Mouse (Mus musculus) forebrain, postnatal 0 days (tissue): ENCODE data around the gene Casc3. TPM values are rescaled to one million over a fixed set of nuclear protein-coding genes. Genes with fewer than 3 reads are reported as not detected.

Source experiments
- ATAC-seq: fragments of 200-750 bp; cut with Nextera tagmentation; 2 replicates; pipeline ENCODE4 v1.8.0; 2017; ENCODE audit warnings: mild to moderate bottlenecking, moderate library complexity
- DNase-seq: peaks from one replicate; pipeline ENCODE4 v3.0.0-alpha.2; 2015
- H3K27ac ChIP-seq: fragments of 300-500 bp; sonication (generic); 2 replicates; pipeline ENCODE4 v1.5.1; 2014; ENCODE audit warnings: low read depth, mild to moderate bottlenecking, antibody characterized with exemption, low read length, moderate library complexity, mixed read lengths
- H3K27me3 ChIP-seq: fragments of 300-500 bp; sonication (generic); 2 replicates; pipeline ENCODE4 v1.6.1; 2014; ENCODE audit warnings: mild to moderate bottlenecking, low read length, mixed read lengths; ENCODE audit not compliant: insufficient read depth
- H3K36me3 ChIP-seq: fragments of 300-500 bp; sonication (generic); 2 replicates; pipeline ENCODE4 v1.6.1; 2014; ENCODE audit warnings: mild to moderate bottlenecking, moderate library complexity; ENCODE audit not compliant: insufficient read depth
- H3K4me1 ChIP-seq: fragments of 300-500 bp; sonication (generic); 2 replicates; pipeline ENCODE4 v1.6.1; 2014; ENCODE audit warnings: antibody characterized with exemption; ENCODE audit not compliant: insufficient read depth
- H3K4me2 ChIP-seq: fragments of 300-500 bp; sonication (generic); 2 replicates; pipeline ENCODE4 v1.6.1; 2014; ENCODE audit warnings: low read depth, mild to moderate bottlenecking, moderate library complexity
- H3K4me3 ChIP-seq: fragments of 300-500 bp; sonication (generic); 2 replicates; pipeline ENCODE4 v1.5.1; 2014; ENCODE audit warnings: low read depth, low read length, mixed read lengths
- H3K9ac ChIP-seq: fragments of 300-500 bp; sonication (generic); 2 replicates; pipeline ENCODE4 v1.6.1; 2014; ENCODE audit warnings: mild to moderate bottlenecking
- H3K9me3 ChIP-seq: fragments of 300-500 bp; sonication (generic); 2 replicates; pipeline ENCODE4 v1.6.1; 2016; ENCODE audit warnings: low read length
- CTCF ChIP-seq: sonication (generic); IDR thresholded peaks from 2 replicates; pipeline ENCODE4 v1.5.1; 2016; ENCODE audit warnings: antibody characterized with exemption, control low read depth, low read depth
- WGBS: fragments of 180-500 bp; shearing (Covaris S2); extraction: QIAGEN DNeasy Blood & Tissue Kit; methylation state at CpG from one replicate; pipeline ENCODE4 v1.1.7; 2014; 5-methylcytosine and 5-hydroxymethylcytosine counted together
- polyA plus RNA-seq: library from polyadenylated mRNA; unstranded; fragments of >200 nt; fragmentation: Nextera tagmentation; extraction: Ambion mirVana; gene quantifications from 2 replicates; pipeline ENCODE4 v1.2.1, GENCODE M21; 2015
- total RNA-seq: library from RNA; depleted of rRNA; stranded (reverse); fragments of >200 nt; gene quantifications from 2 replicates; pipeline ENCODE4 v1.2.3, GENCODE M21; 2014

The Casc3 gene
- total and polyA plus RNA-seq, 2 experiments from 2014 or later = 27.2 to 37.4 TPM

DNA sequence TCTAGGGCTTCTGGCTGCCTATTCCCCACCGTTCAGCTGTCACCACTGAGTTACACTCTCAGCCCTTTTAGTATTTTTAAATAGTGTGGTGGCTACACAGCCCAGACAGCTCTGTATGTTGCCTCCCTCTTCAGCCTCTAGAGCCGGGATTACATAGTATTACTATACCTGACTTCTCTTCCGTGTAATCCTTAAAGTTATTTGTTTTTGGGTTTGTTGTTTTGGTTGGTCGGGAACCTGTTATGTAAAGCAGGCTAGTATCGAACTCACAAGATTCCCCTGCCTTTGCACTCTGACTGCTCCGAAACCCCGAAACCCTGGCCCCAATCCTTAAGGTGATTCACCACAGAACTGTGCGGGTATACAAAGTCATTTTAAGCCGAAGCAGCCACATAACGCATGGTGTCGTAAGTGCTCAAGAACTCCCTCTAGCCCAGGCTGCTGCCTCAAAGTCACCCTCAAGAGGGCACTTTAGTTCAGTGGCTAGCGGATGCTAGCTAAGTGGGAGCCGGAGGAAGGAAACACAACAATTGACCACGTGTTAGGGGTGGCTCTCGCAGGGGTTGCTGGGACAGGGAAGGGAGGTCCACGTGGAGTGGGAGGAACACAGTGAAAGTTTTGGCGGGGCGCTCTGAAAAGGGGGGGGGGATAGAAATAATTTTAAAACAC is 16.0 kb upstream of the Casc3 start:
- TF ChIP-seq CTCF = peak; percentile 85
- Histone ChIP-seq H3K27ac (peak overlapping the region; percentile 64), H3K4me1 (peaks cover 12% of the 10 kb centered on the region; the same call in 1 of the 2 replicates)

DNA sequence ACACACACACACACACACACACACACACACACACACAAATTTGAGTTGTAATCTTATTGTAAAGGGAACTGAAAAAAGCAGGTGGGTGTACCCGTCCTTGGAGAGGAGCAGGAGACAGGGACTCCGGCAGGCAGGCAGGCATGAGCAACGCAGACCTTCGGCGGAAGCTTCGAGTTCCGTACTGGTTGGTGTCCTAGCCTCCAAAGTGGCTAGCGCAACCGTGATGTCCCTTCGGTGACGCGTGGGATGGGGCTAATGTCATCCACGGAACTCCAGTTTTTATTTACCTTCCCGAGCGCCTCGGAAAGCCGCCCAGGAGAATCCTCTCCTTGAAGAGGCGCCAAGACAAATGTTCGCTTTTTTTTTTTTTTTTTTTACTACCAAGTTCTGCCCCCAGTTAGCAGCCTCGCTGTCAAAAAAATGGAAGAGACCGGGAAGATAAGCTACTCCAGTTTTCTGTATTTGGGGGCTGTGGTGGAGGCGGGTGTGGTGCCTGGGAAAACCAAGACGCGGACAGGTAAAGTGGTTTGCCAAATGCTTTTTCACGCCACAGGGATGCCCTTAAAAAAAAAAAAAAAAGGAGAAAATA is 15.4 kb upstream of the Casc3 start:
- H3K9ac ChIP-seq = peak overlapping the region; percentile 40
- no peak for TF ChIP-seq CTCF
- peaks cover 15% of the 10 kb centered on the region; the same call in 1 of the 2 replicates for H3K4me1 ChIP-seq
- H3K4me2 ChIP-seq = peak overlapping the region; percentile 98
- no peak for ATAC-seq
- no peak for DNase-seq
- 2% methylated on average over 25 of the region's 25 CpGs for WGBS
- H3K27ac ChIP-seq = peak overlapping the region; percentile 35; the same call in 1 of the 2 replicates
- H3K9me3 ChIP-seq = no peaks in the 10 kb centered on the region
- H3K36me3 ChIP-seq = no peaks in the 10 kb centered on the region
- no peaks in the 10 kb centered on the region for H3K27me3 ChIP-seq
- peak overlapping the region; percentile 41 for H3K4me3 ChIP-seq

More for the DNA sequence above, 16.0 kb upstream of the Casc3 start:
- Histone ChIP-seq H3K9me3 (no peaks in the 10 kb centered on the region), H3K27me3 (no peaks in the 10 kb centered on the region), H3K4me3 (peak overlapping the region; percentile 41), H3K4me2 (peak overlapping the region; percentile 98), H3K36me3 (no peaks in the 10 kb centered on the region), H3K9ac (peak overlapping the region; percentile 40; the same call in 1 of the 2 replicates)
- DNase-seq = peak; percentile 89
- 9% methylated on average over 18 of the region's 18 CpGs for WGBS
- peak; percentile 91 for ATAC-seq

DNA sequence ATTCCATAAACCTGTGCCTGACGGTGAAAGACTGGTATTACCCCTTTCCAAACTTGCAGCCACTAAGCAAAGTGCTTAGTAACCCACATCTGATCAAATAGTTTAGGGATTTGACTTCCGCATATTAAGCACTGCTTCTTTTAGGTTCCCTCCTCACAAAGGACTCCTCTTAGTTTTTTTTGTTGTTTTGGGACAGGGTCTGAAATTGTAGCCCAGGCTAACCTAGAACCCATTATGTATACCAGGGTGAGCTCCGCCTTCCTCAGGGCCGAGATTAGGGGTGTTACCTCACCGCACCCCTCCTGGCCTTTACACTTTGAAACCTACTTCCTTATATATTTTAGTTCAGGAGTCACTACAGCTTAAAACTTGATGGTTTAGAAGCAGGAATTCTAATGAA is 14.9 kb upstream of the Casc3 start:
- Histone ChIP-seq H3K4me3 (0 out of 2 replicates have a peak overlapping the region, but pooled peaks have one; percentile 41), H3K9ac (no peak overlapping the region), H3K4me2 (peak overlapping the region; percentile 98), H3K9me3 (no peaks in the 10 kb centered on the region), H3K4me1 (peaks cover 15% of the 10 kb centered on the region; the same call in 1 of the 2 replicates), H3K27me3 (no peaks in the 10 kb centered on the region), H3K27ac (no peak overlapping the region), H3K36me3 (no peaks in the 10 kb centered on the region)
- no peak for ATAC-seq
- no peak for DNase-seq
- 40% methylated on average over 5 of the region's 5 CpGs for WGBS
- no peak for TF ChIP-seq CTCF

DNA sequence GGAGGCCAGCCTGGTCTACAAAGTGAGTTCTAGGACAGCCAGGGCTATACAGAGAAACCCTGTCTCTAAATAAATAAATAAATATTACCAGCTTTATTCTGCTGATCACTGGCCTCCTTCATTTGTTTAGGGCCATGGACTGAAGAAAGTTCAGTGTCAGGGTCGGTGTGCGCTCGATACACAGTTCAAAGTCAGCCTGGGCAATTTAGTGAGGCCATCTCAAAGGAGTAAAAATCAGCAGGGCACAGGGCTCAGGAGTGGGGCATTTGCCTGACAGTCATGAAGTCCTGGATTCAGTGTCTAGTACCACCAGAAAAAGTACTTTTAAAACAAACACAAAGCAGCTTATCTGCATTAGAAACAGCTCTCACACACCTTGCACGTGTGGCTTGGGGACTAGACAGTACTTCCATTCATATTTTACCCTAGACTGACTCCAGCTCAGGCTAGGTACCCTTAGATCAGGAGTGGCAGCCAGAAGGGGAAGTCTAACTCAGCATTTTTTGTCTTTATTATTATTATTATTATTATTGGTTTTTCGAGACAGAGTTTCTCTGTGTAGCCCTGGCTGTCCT is 14.0 kb upstream of the Casc3 start:
- Histone ChIP-seq H3K27me3 (no peaks in the 10 kb centered on the region), H3K4me1 (peaks cover 15% of the 10 kb centered on the region; the same call in 1 of the 2 replicates), H3K9ac (no peak overlapping the region), H3K36me3 (no peaks in the 10 kb centered on the region), H3K9me3 (no peaks in the 10 kb centered on the region), H3K27ac (no peak overlapping the region), H3K4me2 (no peak overlapping the region), H3K4me3 (no peak overlapping the region)
- ATAC-seq = no peak
- TF ChIP-seq CTCF = no peak
- DNase-seq = no peak
- 81% methylated on average over 5 of the region's 5 CpGs for WGBS

DNA sequence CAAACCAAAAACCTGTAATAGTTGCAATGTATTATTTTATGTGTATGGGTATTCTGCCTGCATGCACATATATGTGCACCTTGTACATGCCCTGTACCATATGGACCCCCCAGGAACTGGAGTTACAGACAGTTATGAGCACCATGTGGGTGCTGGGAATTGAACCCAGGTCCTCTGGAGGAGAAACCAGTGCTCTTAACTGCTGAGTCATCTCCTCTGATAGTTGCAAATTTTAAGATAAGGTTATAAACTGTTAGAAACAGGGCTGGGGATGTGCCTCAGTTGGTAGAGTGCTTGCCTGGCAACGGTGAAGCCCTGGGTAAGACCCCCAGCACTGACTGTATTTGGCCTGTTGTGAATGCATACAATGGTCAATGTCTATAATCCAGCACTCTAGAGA is 13.3 kb upstream of the Casc3 start:
- DNase-seq = no peak
- Histone ChIP-seq H3K4me2 (no peak overlapping the region), H3K4me1 (peaks cover 9% of the 10 kb centered on the region; the same call in 1 of the 2 replicates), H3K9me3 (no peaks in the 10 kb centered on the region), H3K27me3 (no peaks in the 10 kb centered on the region), H3K4me3 (no peak overlapping the region), H3K9ac (no peak overlapping the region), H3K27ac (no peak overlapping the region), H3K36me3 (no peaks in the 10 kb centered on the region)
- 78% methylated on average over 1 of the region's 1 CpGs for WGBS
- no peak for ATAC-seq
- TF ChIP-seq CTCF = no peak

DNA sequence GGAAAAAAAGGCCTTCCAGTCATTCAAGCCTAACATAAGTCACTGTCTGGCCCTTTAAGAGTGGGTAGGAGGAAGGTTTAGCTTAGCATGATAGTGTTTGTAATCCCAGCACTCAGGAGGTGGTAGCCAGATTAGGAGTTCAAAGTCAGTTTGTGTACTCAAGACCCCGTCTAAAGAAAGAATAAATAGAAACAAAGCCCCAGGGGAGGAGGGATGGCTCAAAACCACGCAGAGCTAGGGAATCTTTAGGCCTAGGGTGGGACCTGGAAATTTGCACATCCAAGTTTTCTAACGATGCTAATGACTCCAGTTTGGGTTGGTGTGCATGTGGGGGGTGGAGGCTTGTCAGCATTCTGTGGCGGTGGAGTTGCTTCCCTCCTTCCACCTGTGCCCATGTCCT is 12.6 kb upstream of the Casc3 start:
- Histone ChIP-seq H3K27me3 (no peaks in the 10 kb centered on the region), H3K4me1 (peaks cover 8% of the 10 kb centered on the region; the same call in 1 of the 2 replicates), H3K27ac (no peak overlapping the region), H3K36me3 (no peaks in the 10 kb centered on the region), H3K9ac (no peak overlapping the region), H3K4me3 (no peak overlapping the region), H3K9me3 (no peaks in the 10 kb centered on the region), H3K4me2 (no peak overlapping the region)
- no peak for TF ChIP-seq CTCF
- WGBS = 9% methylated on average over 4 of the region's 4 CpGs
- ATAC-seq = no peak
- no peak for DNase-seq
